Mouse (Mus musculus) skeletal muscle tissue, adult 2 months (tissue): Measurements from ENCODE around the gene Ube2d2b.

Source experiments
- DNase-seq: peaks from one replicate; pipeline ENCODE4 v3.0.0-alpha.2; 2012; ENCODE audit warnings: low read depth, low spot score

Gene Ube2d2b

DNA sequence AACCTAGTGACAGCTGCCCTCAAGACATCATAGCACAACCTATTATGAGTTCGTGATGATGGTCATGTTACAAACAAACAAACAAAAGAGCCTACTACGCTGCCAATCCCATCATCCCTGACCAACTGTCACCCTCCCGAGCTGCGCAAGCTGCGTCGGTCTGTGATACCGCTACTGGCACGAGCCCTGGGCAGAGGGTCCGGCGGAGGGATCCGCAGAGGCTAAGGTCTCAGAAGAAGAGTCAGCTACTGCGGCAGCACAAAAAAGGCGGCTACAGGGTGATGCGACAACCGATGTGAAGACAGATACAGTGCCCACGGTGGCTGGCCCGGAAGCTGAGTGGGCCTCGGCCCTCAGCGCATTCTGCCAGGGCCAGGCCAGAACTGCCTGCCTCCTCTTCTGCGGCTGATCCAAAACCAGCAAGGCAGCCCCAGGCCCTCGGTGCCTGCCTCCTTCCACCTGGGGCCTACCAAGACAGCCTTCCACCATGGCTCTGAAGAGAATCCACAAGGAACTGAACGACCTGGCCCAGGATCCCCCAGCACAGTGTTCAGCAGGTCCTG is at the start of gene Ube2d2b:
Gene Ube2d2b (plus strand): TSS at position 102 of the 563 bp plus-strand sequence.
- DNase-seq: no peak

DNA sequence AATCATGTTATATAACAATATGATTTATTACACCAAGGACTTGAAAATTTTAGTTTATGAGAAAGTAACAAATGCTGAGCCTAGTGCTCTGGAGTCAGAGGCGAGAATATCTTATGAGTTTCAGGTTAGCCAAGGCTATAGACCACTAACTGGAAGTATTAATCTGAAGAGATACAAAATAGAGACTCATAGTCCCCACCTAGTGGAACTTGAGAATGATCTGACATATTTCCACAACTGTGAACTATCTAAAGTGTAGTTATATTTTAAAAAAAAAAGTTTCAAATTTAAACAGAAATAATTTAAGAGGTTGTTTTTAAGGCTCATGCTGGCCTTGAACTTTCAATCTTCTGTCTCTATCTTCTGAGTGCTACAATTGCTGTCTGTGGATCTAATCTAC is 47.5 kb upstream of the Ube2d2b start:
- DNase-seq: no peak

DNA sequence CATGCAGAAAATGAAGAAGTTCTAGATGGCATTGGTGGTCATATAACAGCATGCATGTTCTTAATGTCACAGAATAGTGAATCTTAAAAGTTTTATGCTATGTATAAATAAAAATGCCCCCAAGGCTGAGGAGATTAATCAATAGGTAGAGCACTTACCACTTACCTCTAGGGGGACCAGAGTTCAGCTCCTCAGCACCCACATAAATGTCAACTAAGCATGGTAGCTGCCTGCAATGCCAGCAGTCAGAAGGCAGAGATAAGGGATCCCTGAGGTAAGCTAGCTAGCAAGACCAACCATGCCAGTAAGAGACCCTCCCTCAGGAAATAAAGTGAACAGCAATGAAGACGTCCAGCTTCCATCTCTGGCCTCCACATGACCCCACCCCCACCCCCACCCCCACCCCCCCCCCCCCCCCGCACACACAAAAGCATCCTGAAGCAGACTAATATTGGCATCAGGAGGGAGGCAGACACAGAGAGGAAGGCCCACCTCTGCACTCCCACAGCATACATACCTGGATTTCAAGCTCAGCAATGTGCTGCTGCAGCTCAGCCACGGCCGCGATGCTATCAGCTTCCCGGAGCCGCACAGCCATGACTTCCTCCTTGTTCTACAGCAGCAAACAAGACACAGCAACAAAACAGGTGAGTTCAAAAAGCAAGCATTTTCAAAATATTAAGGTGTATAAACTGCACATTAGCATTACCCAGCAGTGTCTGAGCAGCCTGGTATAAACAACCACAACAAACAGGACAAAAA is 42.0 kb upstream of the Ube2d2b start:
- DNase-seq: no peak

DNA sequence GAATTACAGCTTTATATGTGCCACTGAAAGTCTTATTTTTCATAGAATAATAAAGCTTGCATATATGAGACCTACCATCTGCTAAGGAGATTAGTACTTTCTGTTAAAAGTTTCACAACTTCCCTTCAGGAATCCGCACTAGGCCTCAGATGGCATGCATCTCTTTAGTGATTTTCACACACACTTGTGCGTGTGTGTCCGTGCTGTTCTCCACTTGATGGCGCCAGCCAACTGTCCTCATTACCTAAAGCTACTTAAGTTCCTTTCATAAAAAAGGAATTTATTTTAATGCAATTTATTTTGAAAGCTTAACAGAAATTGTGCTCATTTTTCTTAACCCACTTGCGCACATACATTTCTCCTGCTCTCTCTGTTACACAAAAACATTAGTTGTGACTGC is 40.4 kb upstream of the Ube2d2b start:
- no peak for DNase-seq

DNA sequence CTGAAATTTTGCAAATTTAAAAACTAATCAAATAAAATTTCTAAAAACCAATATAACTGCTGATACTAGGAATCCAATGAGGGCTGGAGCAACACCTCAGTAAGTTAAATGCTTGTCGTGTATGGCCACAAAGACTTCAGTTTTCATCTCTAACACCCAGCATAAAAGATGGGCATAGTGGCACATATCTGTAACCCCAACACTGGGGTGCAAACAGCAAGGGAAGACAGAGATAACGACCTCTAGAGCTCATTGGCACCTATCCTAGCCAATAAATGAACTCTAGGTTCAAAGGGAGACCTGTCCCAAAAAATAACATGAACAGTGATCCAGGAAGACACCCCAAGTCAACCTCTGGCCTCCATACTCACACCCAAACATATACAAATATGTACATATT is 37.9 kb upstream of the Ube2d2b start:
- no peak for DNase-seq

DNA sequence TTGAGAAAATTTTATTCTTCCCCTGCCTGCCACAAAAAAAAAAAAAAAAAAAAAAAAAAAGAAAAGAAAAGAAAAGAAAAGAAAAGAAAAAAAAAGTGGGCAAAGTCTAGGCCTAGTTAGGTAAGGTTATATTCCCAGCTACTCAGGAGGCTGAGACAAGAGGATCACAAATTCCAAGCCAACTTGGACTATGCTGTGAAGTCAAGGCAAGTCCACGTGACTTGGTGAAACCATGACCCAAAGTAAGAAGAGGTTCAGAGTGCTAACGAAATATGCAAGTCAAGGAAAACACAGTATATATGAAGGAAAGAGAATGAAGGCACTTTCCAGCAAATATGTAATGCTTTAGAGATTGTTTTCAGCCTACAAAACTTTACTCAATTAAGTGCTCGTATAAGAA is 37.4 kb upstream of the Ube2d2b start:
- DNase-seq: no peak

DNA sequence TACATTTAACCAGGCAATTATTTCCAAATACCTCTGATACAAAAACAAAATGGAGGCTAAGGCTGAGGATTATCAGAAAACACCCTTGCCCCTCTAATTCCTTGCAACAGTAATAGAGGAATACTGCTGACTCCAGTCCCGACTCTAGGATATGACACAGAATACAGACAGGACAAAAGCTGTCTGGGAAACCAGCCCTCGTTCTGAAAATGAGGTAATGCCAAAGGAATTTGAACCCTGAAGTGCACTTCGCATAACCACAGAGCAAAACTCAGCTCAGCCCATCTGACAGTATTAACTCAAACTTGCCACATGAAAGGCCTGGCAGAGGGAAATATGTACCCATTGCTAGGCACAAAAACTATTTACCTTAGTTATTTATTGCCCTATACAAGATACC is 36.6 kb upstream of the Ube2d2b start:
- DNase-seq: no peak

DNA sequence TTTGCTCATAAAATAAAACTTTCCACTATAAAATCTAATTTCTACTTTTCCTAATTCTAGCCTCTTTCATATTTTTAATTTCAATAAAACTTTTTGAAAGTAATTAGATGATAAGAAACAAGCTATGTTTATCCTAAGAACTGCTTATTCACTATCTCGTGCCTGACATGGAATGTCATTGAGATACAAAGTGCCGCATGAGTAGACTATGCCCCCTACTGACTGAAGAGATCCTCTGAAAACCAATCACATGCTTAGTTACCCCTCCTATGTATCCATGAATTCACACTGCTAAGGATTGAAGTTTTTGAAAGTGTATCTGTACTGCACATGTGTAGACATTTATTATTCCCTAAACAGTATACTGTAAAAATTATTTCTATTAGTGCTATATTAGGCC is 36.0 kb upstream of the Ube2d2b start:
- no peak for DNase-seq

DNA sequence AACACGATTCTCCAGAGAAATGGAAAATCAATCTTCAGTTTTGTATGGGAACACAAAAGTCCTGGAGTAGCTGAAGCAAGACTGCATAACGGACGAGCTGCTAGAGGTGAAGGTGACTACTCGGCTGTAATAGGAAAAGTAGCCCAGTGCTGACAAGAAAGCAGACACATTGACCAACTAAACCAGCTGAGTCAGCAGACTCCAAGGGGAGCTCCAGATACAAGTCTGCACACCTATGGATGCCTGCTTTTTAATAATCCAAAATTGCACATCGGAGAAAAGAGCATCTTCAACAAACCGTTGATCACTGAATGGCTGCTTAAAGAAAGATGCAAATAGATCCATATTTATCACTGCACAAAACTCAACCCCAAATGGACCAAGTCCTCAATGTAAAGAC is 31.6 kb upstream of the Ube2d2b start:
- no peak for DNase-seq

DNA sequence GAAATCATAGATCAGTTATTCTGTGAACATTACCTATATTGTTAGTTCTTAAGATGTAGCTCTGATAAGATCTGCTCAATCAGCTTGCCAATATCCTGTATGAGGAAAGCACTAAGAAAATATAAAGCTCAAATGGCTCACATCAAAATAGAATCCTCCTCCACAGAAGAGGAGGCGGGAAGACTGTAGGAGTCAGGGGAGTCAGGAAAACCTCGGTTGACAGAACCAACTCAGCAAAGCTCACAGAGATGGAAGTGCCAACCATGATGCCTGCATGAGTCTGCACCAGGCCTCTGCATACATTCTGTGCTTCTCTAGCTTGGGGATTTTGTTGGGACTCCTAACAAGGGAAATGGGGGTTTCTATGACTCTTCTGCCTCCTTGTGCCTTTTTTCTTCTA is 28.7 kb upstream of the Ube2d2b start:
- no peak for DNase-seq

DNA sequence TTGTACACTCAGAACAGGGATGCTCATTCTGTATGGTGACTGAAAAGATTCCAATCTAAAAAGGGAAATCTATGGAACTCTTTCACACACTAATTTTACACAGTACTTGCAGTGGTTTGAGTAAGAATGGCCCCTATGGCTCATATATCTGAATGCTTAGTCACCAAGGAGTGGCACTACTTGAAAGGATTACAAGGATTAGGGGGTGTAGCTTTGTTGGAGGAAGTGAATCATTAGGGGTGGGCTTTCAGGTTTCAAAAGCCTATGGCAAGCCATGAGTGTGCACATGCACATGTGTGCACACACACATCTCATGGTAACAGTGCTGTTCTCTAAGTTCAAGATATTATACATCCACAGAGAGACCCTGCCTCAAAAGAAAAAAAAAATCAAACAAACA is 27.3 kb upstream of the Ube2d2b start:
- no peak for DNase-seq

DNA sequence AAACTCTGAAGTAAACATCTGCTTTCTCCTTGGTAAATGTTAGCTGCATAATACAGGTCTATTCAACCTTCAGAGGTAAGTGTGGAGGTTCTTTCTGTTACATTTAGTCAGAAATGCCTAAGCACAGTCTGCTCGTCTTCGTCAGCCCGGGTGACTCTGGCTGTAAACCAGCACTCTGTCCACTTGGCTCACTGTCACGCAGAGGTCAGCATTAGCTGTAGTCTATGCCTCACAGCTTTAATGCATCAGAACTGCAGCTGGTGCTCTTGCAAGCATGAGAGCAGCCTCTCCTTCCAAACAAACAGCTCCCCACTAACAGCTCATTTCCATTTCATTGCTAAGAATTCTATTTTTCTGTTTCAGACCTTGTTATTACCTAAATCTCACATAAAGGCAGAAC is 22.4 kb upstream of the Ube2d2b start:
- peak; percentile 8 for DNase-seq

DNA sequence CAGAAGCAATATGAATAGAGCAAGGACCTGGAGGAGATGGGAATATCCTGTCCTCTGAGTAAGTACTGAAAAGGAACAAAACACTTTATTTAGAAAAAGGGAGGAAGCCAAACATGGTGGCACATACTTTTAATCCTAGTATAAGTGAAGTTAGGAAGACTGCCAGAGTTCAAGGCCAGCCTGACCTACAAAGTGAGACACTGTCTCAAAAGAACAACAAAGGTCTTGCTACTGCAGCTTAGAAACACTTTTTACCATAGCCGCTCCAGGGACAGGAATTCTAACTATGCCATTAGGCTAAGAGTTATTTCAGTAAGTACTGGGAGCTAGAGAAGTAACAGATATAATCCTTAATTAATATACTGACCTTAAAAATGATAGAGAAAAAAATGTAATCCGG is 15.2 kb upstream of the Ube2d2b start:
- DNase-seq: no peak

DNA sequence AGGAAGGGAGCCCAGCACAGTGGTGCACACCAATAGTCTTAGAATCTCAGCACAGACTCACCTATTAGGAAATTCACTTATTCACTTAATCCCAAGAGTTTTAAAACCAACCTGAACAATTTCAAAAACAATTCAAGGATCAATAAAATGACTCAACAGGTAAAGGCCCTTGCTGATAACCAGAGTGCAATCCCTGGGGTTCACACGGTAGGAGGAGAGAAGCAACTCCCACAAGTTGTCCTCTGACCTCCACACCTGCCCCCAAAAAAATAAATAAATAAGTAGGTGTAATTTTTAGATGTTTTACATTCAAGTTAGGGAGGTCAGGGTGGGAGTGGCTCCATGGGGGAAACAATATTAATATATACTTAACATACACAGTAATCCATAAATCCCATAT is 7.4 kb upstream of the Ube2d2b start:
- DNase-seq: no peak

DNA sequence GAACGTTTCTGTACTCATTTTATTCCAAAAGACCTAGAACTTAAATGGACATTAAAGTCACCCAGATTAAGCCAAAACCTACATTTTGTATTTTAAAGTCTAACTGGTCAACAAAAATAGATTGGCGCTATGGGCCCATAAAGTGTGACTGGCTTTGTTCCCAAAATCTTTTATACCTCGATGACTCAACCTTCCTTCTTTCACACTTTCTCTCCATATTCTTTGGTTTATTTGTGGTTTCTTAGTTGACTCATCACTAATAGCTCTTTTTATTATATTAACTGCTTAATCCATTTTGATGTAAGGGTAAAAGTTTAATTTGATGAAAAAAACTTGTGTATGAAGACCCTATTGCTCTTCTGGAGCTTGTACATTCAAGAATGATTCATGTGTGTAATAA is 1.5 kb downstream of the Ube2d2b start:
- no peak for DNase-seq

DNA sequence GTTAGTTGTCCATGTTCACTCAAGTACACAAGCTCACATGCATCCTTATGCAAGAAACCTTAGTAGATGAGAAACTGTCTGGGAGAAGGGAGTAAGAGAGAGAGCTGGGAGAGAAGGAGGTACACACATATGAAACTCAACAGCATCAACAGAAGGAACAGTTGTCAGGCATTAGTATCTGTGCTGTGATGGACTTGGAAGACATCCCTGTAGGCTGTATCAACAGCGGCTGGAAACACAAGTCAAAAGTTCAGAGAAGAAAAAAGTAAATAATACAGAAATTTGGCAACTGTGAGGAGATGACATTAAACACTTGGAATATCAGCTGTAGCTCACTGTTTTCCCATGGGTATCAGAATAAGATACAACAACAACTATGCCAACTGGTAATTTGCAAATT is 4.4 kb downstream of the Ube2d2b start:
- DNase-seq: no peak

DNA sequence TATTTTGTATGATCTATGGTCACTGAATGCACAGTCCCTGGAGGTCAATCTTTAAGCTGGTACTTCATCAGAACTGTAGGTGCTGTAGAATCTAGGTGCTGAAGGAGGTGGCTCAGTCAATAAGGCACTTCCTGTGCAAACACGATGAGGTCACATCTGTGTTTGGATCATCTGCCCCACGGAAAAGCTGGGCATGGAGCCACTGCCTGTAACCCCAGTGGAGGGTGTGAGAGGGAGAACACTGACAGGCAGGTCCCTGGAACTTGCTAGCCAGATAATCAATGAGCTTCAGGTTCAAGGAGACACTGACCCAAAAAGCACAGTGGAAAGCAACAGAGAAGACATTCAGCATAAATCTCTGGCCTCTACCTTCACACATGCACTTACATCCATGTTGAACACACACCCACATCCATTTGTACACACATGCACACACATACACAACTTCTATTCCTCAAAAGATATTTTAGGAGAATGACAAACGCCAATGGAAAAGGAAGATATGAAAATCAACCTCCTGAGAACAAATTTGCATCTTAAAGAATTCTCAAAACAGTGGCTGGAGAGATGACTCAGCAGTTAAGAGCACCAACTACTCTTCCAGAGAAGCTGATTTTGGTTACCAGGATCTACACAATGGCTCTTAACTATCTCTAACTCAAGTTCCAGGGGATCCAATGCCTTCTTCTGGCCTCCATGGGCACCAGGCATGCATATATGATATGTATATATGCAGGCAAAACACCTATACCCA is 9.2 kb downstream of the Ube2d2b start:
- DNase-seq: peak; percentile 10

DNA sequence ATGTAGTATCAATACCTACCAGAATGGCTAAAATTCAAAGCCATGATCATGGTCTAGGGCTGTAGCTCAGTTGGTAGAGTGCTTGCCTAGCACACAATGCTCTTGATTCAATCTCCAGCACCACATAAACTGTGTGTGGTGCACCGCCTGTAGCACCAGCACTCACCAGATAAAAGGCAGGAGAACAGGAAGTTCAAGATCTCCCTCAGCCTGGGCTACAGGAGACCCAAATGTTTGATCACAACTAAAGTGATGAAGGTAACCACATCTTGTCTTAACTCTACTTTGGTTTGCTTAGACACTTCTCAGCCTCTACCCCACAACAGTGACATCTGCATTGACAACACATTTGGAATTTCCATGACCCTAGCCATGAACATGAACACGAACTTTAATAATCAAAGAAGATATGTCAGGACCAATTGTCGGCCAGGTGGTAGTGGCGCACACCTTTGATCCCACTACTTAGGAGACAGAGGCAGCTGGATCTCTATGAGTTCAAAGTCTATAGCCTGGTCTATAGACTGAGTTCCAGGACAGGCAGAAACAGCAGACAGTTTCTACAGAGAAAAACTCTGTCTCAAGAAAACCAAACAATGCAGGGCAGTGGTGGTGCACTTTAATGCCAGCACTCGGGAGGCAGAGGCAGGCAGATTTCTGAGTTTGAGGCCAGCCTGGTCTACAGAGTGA is 10.8 kb downstream of the Ube2d2b start:
- DNase-seq: no peak

DNA sequence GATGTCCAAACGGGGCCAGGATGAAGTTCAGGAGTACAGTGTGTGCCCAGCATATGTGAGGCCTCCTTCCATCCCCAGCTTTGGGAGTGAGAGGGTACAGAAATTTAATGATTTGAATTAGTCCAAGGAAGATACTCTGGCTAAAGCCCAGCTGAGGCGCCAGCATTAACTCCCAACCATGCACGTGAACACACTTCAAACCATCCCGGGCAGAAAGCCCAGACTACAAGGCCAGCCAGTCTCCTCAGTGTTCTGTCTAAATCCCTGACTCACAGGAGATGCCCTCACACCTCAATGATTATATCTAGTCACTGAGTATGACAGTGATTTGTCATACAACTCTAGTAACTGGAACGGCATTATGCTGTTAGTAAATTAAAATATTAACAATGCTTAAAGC is 17.4 kb downstream of the Ube2d2b start:
- no peak for DNase-seq

DNA sequence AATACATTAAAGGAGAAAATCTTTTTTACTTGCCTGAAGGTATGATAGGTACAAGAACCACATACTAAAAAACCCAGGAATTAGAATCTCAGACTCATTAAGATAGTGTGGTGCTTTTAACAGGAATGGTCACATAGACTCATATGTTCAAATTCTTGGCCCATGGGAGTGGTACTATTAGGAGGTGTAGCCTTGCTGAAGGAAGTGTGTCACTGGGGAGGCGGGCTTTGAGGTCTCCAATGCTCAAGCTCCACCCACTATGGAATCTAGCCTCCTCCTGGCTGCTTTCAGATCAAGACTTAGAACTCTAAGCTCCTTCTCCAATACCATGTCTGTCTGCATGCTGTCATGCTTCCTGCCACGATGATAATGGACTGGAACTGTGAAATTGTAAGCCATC is 17.9 kb downstream of the Ube2d2b start:
- DNase-seq: no peak

DNA sequence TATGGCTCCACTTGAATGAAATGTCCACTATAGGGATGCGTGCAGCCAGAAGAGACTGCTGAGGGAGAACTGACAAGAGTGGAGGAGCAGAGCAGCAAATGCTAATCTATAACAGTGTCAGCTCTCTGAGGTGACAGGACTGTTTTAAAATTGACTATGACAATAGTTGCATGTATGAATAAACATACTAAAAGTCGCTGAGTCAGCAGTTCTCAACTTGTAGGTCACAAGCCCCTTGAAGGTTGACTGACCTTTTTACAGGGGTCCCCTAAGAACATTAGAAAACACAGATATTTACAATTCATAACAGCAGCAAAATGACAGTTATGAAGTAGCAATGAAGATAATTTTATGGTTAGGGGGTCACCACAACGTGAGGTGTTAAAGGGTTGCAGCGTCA is 19.1 kb downstream of the Ube2d2b start:
- DNase-seq: no peak

DNA sequence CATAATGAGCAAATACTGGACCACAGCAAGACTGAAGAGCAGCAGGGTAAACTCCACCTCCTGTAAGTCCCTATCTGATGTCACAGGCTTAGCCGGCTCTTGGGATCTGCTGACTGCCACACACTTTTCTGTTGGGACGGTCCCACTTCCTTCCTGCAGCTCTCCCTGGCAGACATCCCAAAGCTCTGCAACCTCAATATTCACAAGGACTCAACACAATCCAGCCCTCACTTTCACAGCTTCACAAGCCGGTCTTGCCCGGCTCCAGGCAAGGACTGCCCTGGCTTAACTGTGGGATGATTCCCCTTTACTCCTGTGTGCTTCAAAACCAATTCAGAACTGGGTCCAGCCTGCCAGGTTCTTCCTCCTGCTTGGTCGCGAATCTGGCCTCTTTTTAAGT is 23.9 kb downstream of the Ube2d2b start:
- DNase-seq: peak; percentile 40
